ENCODE assay signal across 18 mouse cellular contexts in the genomic region with DNA sequence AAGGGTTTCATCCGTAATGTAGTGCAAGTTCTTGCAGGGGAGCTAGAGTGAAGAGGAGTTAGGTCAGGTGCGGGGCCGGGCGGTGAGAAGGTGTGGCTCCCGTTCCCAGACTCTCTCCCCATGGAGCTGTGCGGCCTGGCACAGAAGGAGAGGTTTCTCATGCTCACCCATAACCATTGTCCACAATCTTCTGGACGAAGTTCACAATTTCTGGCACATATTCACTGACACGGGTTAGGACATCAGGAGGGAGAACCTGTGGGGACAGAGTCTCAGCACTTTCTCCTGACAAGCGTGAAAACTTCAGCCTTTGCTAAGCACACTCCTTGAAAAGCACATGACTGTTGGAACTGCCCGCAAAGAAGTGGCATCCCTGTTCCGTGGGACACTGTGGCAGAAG.
"Had no signal": no experiment of that assay in that cellular context is flagged by ENCODE, and none has a peak within 500 bp of the region (broad histone marks: within the 10 kb centered on the region; RNA-seq: fewer than 3 reads in every experiment).

No protein-coding gene starts in this region.

- ATAC-seq: midbrain, embryonic 16.5 days had no signal

- H3K27ac ChIP-seq: midbrain, embryonic 10.5 days; midbrain, embryonic 12.5 days; neural tube, embryonic 13.5 days; neural tube, embryonic 15.5 days had no signal

- H3K27me3 ChIP-seq: midbrain, embryonic 12.5 days; neural tube, embryonic 13.5 days; neural tube, embryonic 15.5 days had no signal

- H3K4me1 ChIP-seq: midbrain, embryonic 12.5 days; neural tube, embryonic 13.5 days; neural tube, embryonic 15.5 days had no signal

- H3K9ac ChIP-seq: lung, embryonic 14.5 days; midbrain, embryonic 12.5 days; neural tube, embryonic 13.5 days; neural tube, embryonic 15.5 days had no signal

- H3K4me3 ChIP-seq: midbrain, embryonic 10.5 days; midbrain, embryonic 12.5 days; myocyte; neural tube, embryonic 13.5 days; neural tube, embryonic 15.5 days had no signal

- H3K4me2 ChIP-seq: lung, embryonic 14.5 days; midbrain, embryonic 12.5 days; neural tube, embryonic 13.5 days; neural tube, embryonic 15.5 days had no signal

- DNase-seq: lung, embryonic 14.5 days; lung, postnatal 10 days; lung, postnatal 4 days; midbrain, embryonic 14.5 days; retina, postnatal 1 day; right cerebral cortex, adult 18-20 months; right cerebral cortex, postnatal 25 days; right cerebral cortex, postnatal 4 days; spleen, adult 18-20 months; thymus, adult 18-20 months; thymus, postnatal 14 days; thymus, postnatal 36 days had no signal

- H3K9me3 ChIP-seq: midbrain, embryonic 10.5 days; midbrain, embryonic 12.5 days; neural tube, embryonic 13.5 days; neural tube, embryonic 15.5 days had no signal
